Mouse (Mus musculus) stomach, postnatal 0 days (tissue): Measurements from ENCODE around the gene Fbh1.

ENCODE experiments used
- CTCF ChIP-seq: IDR thresholded peaks from 2 replicates; pipeline ENCODE4 v1.5.1; 2016; ENCODE audit warnings: antibody characterized with exemption, low read depth, mild to moderate bottlenecking, moderate library complexity
- EP300 ChIP-seq: optimal IDR thresholded peaks from 2 replicates; pipeline ENCODE3; 2016; ENCODE audit warnings: antibody characterized with exemption

DNA sequence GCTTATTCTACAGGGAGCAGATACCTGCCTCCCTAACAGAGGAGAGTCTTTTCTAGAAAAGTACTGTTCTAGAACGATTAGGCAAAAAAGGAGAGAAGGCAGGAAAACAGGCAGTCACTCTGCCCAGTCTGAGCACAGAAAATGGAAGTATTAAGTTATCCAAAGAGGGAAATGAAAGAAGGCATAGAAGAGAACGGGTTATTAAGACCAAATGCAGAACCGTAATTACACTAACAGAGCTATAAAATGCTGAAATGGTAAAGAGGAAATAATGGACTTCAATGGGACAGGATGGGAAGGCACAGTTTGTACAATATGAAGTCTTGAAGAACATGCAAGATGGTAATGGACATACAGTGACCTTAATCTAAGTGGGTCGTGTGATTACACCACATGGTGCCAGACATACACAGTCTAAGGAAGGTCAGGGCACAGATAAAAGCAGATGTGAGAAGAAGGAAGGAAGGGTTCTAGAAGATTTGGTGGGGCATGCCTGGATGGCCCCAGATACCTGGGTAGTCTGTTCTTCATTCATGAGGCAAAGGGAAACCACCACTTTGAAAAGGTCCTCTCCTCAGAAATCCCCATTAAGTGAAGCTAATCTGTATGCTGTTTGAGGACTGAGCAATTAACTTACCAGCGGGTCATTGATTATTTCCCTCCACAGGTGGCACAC lies 10.8 kb downstream of the Fbh1 start:
- no peak for TF ChIP-seq CTCF
- no peak for TF ChIP-seq EP300
